Mouse (Mus musculus): ENCODE measurements around the gene Med9.

Med9 gene

GRCm38 (mm10) chr11:59952892-59953291 is 4.9 kb downstream of the Med9 start:
- no peak for DNase-seq

- DNase-seq, result no peak
These were observed 8.7 kb downstream of the Med9 start for GRCm38 (mm10) chr11:59956749-59957148.

DNA sequence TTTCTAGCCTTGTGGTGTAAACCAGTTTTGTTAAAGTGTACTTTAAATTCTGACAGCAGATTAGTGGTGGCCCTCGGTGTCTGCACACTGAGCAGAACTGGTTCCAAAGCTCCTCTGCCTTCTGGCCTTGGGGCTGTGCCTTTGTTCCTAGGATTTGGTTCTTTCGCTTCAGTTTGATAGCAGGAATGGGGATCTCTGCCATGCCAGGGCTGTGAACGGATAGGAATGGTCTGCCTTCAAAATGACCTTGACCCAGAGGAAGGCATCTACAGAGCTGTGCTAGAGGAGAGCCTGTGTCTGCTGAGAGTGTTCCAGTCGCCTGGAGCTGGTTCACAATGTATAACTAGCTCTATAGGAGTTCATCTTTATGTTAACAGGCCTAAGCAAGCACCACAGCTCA is 11.4 kb downstream of the Med9 start:
- no peak for DNase-seq

- peak; percentile 5 for DNase-seq
These were observed 12.7 kb downstream of the Med9 start for GRCm38 (mm10) chr11:59960476-59961337.

DNA sequence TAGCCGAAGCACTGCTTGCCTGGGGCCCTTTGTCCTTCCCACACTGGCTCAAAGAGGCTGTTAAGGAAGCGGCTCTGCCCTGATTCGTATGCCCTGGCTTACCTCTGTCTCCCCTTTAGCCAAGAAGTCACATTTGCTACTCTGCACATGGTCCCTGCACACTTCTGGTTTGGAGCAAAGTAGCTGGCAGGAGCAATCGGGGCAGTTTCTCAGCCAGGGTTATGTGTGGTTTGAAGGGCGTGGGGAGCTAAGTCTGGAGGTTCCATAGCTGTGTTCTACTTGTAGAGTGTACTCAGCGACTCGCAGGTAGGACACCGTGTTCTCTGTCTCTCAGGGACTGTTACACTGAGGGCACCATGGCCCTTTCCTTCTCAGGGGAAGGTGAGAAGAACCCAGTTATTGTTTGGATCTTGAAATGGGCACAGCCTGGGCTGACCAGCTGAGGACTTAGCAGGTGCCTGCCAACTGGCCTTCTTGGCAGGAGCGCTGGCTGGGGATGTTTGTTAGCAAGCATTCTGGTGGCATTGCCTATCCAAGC is 13.4 kb downstream of the Med9 start:
- DNase-seq, result peak; percentile 10

- no peak for DNase-seq
These were observed 14.6 kb downstream of the Med9 start for GRCm38 (mm10) chr11:59962590-59962989.

DNA sequence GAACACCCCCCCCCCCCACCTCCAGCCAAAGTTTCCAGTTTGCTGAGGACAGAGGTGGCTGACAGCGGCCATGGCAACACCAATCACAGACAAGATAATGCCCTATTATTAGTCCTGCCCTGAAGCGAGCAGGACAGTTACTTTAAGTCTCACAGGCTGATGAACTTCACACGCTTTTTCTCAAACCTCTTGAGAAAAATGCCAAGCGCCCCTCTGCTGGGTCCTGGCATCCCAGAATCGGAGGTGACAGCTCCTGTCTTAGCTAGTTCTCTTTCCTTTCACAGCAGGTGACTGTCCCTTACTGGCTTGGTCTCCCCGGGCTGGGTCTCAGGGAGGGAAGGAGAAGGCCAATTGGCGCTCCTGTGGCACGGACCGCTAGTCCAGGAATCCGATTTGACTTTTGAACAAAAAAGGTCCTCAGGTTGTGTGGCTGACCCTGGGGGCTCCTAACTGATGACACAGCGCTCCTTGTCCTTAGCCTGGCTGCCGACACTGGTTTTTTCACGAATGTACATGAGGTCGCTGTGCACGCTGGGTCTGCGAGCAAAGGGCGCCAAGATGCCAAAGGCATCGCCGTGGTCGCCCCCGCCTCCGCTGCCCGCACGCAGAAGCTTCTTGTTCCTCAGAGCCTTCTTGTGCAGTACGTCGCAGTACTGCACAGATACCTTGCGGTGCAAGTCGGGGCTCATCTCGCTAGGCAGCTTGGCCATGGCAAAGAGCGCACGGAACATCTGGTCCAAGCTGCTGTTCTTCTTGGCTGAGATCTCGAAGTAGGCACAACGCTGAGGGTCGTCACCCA is 15.6 kb downstream of the Med9 start:
- DNase-seq, result peak; percentile 14

GRCm38 (mm10) chr11:59964163-59964758 is 16.3 kb downstream of the Med9 start:
- DNase-seq, result peak; percentile 15

DNA sequence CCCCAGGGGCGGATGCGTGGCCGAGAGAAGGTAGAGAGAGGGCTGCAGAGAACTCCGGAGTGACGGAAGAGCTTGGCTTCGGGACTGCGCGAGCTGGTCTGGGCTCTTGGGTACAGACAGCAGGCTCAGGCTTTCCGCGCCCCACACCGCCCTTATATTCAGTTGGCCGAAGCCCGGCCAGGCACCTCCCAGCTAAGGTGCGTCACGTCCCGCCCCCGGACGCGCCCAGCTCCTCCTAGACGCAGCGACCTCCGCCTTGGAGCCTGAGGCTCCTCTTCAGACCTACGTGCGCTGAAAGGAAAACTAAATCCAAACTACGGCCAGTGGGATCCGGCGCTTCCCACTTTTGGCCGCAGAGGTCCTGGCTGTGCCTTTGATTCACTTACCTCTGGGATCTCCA is 16.8 kb downstream of the Med9 start, which contains the start of gene Rasd1:
Gene Rasd1, minus strand, starts transcription at position 127 of the 400 bp plus-strand sequence.
- DNase-seq, result peak; percentile 70

GRCm38 (mm10) chr11:59965227-59966101 is 17.5 kb downstream of the Med9 start:
- DNase-seq, result peak; percentile 70

- DNase-seq, result peak; percentile 11
These were observed 18.1 kb downstream of the Med9 start for GRCm38 (mm10) chr11:59966102-59966483.

GRCm38 (mm10) chr11:59967765-59968164 is 19.8 kb downstream of the Med9 start:
- no peak for DNase-seq

GRCm38 (mm10) chr11:59970780-59971179 is 22.8 kb downstream of the Med9 start:
- no peak for DNase-seq

- DNase-seq, result no peak
These were observed 23.7 kb downstream of the Med9 start for GRCm38 (mm10) chr11:59971691-59972090.

DNA sequence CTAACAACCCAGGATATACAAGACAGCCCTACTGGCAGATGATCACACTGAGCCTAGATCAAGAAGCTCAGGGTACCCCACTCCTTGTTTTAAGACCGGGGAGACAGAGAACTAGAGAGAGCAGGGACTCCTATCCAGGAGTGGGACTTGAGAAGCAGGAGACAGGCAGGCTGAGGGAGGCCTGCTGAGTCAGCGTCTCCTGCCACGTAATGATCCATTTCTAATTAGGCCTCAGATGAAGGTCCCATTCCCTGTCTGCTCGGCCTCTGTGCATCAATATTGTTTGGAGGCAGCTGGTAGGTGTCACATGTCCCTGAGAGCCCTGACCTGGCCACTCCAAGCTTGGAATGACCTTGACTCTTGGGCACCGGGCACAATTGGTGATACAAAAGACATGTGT is 25.4 kb downstream of the Med9 start:
- no peak for DNase-seq

- no peak for DNase-seq
These were observed 27.2 kb downstream of the Med9 start for GRCm38 (mm10) chr11:59975241-59975640.

DNA sequence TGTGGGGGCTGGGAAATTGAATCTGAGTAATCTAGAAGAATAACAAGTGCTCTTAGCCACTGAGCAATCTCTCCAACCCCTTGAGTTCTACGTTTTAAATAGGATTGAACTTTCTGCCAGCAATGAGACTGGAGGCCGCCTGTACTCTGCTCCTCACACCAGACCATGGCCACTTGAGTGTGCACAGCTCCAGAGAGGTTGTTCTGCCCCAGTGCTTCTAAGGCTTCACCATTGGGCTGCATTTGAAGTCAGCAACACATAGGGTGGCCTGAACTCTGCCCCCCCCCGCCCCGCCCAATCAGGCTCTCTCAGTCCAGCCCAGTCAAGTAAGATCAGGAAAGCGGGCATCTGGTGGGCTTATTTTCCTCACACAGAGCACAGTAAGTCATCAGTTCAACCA is 29.8 kb downstream of the Med9 start:
- no peak for DNase-seq

- no peak for DNase-seq
These were observed 41.4 kb downstream of the Med9 start for GRCm38 (mm10) chr11:59989406-59989805.

- DNase-seq, result no peak
These were observed 43.4 kb downstream of the Med9 start for GRCm38 (mm10) chr11:59991365-59991764.

- DNase-seq, result no peak
These were observed 46.3 kb downstream of the Med9 start for GRCm38 (mm10) chr11:59994318-59994717.

DNA sequence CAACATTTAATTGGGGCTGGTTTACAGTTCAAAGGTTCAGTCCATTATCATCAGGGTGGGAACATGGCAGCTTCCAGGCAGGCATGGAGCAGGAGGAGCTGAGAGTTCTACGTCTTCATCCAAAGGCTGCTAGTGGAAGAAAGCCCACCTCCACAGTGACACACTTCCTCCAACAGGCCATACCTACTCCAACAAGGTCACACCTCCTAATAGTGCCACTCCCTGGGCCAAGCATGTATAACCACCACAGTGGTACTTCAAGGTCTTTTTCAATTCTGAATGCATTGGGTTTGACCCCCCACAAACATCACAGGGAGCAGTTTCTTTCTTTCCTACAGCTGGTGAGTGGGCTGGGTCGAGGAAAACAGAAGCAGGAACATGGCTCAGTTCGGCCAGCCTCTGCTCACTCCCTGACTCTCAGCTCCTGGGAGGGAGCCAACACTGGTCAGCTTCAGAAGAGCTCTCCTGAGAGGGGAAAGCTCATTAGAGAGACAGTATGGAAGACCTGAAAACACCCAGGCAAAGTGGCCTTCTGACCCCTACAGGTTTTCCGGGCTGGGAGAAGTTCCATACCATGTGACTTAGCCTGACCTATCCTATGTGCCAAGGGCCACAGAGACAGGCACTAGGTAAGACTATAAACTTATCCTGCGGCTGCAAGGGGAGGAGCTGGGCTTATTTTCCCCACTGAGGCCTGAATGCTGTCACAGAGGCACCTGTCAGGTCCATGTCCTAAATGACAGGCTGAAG is 53.4 kb downstream of the Med9 start:
- DNase-seq, result no peak
